Mouse (Mus musculus) gastrocnemius, adult 8-10 months (tissue): Measurements from ENCODE around the gene Hist3h2ba. TPM values are rescaled to one million over a fixed set of nuclear protein-coding genes. Genes with fewer than 3 reads are reported as not detected.

Experiments
- DNase-seq, 2 experiments: peaks; one replicate each; pipeline ENCODE4 v3.0.0; 2022; ENCODE audit warnings: low spot score in 2 of 2
- total RNA-seq, 4 experiments: library from RNA; stranded (reverse); gene quantifications; 2 replicates each; pipeline ENCODE4 v1.2.4; 2022

Hist3h2ba gene
- 1 to 10 TPM in 1 of 4 experiments, under 1 TPM in 1, not detected in 2; 0.52 to 1.2 TPM for total RNA-seq

DNA sequence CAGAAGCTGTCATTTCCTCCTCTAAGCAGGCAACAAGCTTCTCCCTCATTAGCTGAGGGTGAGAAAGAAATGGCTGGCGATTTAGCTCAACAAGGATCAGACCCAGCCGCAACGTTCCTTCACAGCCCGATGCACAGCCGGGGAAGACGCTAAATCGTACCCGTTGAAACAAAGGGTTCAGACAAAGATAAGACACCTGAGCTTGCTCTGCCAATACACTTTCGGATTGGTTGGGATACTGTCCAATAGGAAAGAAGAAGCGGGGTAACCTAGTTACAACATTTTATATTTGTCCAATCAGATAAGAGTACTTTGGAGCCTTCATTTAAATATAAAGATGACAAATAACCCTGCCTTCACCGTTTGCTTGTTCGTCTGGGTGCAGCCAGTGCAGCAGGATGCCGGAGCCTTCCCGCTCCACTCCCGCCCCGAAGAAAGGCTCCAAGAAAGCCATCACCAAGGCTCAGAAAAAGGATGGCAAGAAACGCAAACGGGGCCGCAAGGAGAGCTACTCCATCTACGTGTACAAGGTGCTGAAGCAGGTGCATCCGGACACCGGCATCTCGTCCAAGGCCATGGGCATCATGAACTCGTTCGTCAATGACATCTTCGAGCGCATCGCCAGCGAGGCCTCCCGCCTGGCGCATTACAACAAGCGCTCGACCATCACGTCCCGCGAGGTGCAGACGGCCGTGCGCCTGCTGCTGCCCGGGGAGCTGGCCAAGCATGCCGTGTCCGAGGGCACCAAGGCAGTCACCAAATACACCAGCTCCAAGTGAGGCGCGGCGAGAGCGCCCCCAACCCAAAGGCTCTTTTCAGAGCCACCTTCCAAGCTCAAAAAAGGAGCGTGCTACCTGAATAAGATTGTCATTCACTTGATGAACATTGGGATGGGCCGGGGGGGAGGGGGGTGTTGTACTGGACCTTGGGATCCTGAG lies at the start of gene Hist3h2ba:
Gene Hist3h2ba, plus strand, starts transcription at position 379 of the 938 bp plus-strand sequence.
- DNase-seq: no peak

DNA sequence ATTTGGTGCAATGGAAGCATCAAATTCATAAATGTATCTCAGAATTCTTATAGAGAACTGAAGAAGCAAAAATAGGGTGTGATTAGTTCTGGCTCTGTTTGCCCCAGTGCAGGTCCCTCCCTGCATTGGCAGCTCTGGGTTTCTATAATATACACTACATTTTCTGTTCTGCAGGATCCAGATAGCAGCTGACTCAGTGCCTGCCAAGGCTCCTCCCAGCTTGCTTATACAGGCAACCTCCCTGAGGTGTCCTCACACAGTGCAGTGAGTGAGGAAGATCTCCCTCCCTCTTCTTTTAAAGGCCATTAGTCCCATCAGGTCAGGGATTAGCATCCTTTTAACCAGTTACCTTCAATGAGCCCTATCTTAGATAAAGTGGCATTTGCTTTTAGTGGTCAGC lies 47.6 kb upstream of the Hist3h2ba start:
- no peak for DNase-seq

DNA sequence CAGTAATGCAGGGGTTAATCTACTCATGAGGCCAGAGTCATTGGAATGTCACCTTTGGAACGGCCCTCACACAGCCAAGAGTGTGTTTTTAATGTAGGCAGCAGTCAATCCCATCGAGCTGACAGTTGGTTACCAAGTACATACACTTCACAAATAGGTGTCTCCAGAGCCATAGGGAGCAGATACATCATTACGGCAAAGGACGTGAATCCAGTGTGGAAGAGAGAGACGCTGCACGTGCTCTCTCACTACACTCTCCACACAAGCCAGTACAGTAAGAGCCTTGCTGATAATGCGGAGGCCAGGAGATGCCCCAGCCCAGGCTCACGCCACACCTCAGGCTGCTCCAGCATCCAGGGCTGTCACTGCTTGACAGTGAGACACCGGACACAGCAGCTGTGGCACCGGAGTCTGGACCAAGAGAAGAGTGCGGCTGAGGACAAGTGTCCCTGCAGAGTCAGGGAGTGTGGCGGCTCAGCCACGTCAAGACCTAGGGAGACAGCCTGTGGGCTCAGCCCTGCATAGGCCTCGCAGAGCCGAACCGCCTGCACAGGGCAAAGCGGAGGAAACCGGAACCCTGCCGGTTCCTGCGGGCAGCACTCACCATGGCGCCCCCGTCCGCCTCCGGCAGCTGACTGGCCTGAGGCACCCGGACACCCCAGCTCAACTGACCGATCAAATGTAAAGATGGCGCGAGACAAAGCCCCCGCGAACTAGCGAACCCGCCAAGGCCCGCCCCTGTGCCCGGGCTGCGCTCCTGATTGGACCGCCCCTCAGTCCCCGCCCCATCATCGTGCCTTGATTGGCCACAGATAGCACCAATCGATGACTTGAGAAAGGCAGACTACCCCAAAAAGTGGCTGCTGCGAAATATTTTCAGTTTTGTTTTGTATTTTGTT lies 45.0 kb upstream of the Hist3h2ba start, which contains the start of gene Zfp39:
Gene Zfp39, minus strand, starts transcription at position 715 of the 899 bp plus-strand sequence.
- peak; percentile 95 to 97 for DNase-seq

DNA sequence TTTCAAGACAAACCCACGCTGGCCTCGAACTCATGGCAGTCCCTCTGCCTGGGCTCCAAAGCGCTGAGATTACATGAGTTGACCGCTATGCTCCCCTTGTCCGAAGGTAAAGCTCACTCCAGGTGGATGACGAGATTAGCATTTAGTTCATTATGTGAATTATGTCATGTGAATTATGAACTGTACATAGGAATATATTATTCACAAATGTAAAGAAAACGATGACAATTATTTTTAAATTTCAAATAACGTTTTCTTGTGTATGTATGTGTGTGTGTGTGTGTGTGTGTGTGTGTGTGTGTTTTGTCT lies 44.4 kb upstream of the Hist3h2ba start:
- DNase-seq: no peak

DNA sequence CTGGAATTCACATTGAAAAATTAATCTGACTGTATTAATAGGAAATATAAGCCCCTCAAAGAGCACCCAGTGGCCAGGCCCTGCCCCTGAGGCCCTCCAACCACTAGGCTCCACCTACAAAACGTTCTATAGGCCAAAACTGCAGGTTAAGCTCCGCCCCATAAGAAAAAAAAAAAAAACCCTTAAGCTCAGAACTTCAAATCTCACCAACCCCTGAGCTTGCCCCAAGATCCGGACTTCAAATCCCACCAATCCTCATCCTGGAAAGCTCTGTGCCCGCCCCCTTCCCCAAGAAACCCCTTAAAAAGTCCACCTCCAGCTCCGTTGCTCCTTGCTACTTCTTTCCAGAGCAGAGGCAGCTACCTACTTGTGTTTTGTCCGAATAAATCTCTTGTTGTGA lies 43.9 kb upstream of the Hist3h2ba start:
- DNase-seq: no peak

DNA sequence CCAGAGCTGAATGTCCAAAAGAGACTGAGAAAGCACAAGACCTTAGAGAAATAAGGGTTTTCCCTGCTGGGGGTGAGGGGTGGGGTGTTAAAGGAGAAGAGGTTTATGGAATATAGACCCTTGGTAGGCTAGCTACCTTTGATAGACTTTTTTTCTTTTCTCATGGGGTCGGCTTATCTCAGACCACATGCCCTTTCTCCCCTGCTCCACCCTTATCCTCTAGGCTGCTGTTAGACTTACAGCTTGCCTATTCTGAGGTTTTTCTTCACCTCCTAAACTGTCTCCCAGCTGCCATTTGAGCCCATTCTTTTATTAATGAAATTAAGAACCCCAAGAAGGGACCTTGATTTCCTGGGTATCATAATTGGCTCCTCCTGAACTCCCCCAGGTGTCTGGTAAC lies 34.9 kb upstream of the Hist3h2ba start:
- no peak for DNase-seq

DNA sequence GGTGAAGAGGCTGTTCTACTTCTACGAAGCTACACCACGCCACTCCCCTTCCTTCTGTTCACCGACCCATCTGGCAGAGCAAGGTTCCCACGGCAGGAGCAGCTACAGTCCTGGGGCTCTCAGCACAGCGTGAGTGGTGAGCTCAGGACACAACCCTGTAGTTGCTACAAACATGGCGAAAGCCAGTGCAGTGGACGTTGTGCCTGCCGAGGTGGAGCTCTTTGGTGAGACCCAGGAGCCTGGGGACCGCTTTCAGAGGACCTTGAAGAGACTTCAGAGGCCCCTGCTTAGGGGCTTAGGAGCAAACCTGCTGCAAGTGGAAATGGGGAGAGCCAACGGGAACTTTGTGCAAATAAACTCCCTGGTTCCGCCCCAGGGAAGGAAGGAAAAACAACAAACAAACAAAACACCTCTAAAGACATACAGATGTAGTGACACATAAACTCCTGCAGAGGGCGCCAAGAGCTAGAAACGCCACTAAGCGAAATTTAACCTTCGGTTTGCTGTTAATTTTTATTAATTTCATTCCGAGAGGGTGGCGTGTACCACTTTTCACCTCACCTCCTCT lies 34.2 kb upstream of the Hist3h2ba start:
- no peak for DNase-seq

DNA sequence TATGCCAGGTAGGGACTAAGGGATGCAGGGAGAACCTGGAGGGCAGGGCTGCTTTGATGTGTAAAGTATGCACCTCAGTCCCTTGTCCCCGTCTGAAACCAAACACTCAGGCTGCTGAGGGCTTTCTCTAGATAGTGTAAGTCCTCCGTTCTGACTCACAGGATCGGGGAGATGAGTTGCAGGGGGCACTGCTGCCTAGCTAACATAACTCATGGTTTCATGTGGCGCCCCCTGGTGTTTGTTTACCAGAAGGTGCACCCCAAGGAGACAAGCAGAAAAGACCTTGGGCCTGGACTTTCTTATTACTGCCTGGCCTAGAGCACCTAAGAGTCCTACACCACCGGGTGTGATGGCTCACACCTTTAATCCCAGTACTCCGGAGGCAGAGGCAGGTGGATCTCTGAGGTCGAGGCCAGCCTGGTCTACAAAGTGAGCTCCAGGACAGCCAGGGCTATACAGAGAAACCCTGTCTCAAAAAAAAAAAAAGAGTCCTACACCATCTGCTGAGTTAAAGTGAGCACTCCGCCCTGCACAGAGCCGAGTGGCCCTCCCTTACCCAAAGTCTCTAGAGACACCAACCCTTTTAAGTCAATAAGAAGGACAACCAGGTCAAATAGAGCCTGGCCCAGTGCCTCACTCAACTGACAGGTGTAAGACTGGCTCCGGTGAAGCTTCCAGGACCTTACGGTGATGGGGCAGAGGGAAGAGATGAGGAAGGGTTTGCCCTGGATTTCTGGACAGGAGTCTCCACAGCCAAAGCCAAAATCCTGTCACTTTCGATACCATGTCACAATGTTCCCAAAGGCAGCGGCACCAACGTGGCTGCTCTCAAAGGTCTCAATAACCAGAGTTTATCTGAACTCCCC lies 31.6 kb upstream of the Hist3h2ba start:
- no peak for DNase-seq

DNA sequence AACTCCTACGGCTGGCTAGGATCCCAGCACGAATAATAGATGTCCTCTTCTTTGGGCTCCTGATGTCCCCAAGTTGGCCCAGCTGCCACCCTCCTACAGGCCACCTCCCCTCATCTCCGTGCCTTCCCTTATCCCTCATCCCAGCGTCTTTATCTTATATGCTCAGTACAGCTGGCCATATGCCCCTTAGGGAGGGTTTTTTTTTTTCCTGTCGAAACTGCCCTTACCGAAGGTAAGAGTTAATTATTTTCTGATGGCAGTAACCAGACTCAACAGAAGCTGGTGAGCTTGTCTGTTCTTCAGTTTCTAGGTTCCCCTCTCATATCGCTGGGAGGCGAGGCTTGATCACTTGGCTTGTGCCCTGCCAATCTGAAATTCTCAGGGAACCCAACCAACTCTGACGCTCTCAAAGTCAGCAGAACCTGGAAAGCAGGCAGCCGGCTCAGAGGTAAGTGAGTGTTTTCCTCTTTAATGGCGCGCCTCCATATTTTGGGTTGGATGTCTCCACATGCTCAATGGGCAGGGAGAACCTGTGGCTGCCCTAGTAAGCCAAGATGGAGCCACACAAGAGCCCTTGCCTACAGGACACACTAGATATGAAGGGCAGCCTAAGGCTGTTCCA lies 30.9 kb upstream of the Hist3h2ba start, which contains the start of gene Btnl10:
Gene Btnl10, plus strand, starts transcription at position 164 of the 622 bp plus-strand sequence.
- no peak for DNase-seq

DNA sequence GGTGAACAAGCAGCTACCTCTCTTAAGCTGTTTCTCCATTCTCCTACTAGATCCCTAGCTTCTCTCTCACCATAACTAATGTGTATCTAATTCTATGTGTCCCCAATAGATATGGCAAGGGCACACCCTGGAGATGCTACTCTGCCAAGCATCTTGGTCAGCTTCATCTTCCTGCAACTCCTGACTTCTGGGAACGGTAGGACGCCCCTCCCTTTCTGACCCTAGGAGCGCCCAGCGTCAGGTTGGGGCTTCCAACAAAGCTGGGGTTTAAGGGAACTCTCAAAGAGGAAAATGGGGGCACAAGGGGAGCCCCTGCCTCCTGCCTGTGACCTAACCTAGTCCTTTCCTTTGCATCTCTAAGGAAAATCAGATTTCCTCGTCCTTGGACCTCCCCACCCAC lies 30.0 kb upstream of the Hist3h2ba start:
- no peak for DNase-seq

DNA sequence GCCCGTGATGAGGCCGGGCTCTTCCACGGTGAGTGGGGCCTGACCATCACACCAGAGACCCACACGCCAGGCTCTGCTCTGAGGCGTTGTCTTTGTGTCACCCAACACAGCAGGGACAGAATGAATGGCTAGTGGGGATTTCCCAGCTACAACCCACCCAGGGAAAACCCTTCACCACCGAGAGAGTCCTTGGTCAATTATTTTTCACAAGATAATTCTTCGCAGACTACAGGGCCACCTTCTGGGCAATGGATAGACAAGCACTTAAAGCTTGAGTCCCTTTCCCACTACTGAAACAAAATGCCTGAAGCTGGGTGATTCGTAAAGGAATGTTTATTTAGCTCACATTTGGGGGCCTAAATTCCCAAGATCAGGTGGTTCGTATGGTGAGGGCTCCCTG lies 26.3 kb upstream of the Hist3h2ba start:
- DNase-seq: no peak

DNA sequence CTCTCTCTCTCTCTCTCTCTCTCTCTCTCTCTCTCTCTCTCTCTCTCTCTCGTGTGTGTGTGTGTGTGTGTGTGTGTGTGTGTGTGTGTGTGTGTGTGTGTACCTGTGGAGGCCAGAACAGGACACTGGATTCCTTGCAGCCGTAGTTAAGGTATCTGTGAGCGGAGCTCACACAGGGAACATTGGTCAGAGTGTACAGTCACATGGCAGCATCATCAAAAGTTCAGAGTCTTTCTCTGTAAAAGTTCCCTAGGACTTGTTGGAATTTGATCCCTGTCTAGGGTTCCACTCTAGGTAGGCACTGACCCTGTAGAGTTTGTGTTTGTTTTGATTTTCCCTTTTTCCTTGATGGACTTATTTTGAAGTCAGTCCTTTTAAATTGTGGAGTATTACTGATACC lies 22.1 kb upstream of the Hist3h2ba start:
- no peak for DNase-seq

DNA sequence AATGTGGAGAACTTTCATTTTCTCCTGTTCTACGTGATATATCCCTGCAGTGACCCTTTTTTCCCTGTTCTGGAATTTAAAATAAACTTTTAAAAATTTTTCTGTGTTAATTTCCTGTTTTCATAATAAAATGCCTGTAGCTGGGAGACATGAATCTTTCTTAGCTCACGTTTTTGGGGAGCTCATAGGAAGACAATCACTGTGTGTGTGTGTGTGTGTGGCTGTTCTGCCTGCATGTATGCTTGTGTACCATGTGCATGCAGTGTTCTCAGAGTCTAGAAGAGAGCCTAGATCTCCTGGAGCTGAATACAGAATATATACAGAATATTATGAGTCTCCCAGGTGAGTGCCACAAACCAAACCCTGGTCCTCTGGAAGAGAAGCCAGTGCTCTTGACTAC lies 21.7 kb upstream of the Hist3h2ba start:
- DNase-seq: no peak

DNA sequence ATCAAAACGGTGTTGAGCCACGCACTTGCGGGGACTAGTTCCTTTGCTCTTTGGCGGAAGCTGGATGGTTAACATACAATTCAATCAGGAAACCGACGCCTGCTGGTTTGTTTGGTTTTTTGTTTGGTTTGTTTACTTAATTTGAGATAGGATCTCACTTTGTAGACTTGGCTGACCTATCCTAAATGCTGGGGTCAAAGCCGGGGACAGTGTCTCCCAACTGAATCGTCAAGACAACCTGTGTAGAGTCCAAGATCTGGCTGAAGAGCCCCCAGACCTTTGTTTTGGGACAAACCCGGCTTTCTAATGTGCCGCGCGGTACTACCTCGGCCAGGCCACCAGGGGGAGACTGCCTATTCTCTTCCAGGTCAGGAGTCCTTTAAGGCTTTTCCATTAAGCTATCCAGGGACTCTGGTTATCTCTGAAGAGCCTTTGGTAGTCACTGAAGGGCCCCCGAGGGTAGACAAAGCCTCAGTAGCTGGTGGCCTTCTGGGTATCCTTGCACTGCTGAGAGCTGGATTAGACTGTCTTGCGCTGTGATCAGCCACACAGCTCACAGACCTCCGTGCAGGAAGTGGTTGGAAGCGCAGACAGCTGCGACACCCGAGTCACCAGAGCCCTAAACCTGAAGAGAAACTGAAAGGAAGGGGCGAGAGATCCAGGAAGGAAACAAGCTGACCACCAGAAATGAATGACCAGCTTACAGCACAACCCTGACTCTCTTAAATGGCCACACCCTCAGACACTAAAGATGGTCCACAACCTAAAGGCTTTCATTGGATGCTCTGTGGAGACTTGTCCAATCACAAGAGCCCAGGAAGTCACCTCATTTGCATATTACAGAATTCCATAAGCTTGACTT lies 20.7 kb upstream of the Hist3h2ba start:
- no peak for DNase-seq

DNA sequence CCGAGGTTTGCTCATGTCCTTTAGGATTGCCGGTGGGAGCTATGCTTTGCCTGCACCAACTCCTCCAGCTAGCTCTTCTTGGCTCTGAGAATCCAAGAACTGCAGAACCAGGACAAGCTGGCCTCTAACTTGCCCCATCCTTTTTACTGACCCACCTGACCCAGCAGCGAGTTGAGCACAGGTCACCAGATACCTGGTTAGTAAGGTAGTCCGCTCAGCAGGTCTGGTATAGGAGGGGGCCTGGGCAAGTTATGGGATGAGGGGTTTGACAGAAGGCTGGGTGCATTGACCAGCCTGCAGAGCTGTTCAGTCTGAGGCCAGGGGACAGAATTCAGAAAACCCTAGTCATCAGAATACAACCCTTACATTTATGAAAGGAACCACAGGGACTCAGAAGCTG lies 19.7 kb upstream of the Hist3h2ba start:
- no peak for DNase-seq

DNA sequence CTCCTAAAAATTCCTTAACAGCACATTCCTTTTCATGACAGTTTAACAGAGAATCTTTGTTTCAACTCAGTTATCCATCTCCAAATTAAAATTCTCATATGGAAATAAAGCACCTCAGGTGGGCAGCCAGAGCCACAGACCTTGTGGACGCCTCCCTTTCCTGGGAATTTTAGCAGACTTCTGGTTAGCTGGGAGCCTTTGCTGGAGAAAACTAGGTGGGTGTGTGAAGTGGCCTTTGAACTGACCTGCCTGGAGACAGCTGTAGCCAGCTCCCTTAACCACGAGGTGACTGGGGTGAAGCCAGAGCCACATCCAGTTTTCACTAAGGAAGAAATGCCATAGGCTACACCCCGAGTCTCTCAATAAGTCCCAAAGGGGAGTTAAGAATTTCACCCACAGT lies 19.1 kb upstream of the Hist3h2ba start:
- DNase-seq: no peak

DNA sequence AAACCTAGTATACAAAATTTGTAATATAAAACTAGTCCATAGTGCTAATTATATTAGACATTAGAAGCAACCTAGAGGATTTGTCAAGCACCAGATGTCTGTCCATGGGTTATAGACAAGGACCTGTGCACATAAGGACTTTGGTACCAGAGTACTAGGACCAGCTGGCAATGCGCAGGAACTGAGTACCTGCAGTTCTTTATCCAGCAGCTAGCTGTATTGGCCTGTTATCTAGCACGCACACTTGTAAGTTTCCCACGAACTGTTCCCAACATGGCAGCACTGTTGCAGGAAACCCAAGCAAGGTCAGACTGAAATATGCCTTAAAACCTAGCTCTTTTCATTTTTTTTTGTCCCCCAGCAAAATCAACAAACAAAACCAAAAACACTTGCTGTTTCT lies 18.5 kb upstream of the Hist3h2ba start:
- DNase-seq: no peak

DNA sequence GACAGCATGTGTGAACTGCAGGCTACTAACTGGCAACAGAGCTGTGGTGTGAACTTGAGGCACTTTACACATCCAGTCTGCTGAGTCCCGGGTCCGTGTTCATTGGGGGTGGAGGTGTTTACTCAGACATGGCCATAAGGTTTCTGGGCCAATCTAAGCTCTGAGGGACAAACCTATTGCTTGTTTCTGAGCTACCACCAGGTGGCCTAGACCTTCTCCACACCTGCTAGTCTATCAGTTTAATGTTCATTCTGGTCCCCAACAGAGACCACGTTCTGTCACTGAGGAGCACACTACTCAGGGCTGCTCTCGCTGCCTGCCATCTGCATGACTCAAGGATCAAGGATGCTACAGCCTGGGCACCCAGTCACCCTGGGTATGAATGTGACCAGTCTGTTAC lies 17.1 kb upstream of the Hist3h2ba start:
- DNase-seq: no peak

DNA sequence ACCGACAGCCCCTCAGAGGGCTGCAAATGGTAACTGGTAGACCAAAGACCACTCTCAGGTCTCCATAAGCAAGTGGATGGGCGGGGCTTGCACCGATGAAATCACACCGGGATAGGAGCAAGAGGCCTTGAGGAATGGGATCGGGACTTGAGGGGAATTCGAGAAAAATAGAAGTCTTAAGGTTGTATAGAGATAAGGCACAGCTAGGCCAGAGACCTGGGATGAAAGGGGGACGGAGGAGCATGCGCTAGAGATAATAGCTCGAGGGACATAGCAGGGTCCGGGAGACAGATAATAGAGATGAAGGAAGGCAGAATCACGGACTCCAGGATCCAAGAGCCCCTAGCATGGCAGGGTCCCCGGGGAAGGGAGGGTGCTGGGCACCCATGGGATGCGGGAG lies 10.8 kb upstream of the Hist3h2ba start:
- DNase-seq: no peak
